Mouse (Mus musculus) megakaryocyte-erythroid progenitor cell, adult 5-6 weeks (primary cell): ENCODE data around the gene Gorasp2. TPM values are rescaled to one million over a fixed set of nuclear protein-coding genes. Genes with fewer than 3 reads are reported as not detected.

Experiments
- ATAC-seq: replicated peaks from 2 replicates; pipeline ENCODE4 v1.8.0; 2016; ENCODE audit warnings: mild to moderate bottlenecking, inconsistent platforms; ENCODE audit not compliant: severe bottlenecking, poor library complexity, low FRiP score, low TSS enrichment
- total RNA-seq, 2 experiments: library from RNA; stranded (forward) in 1 of 2; stranded (reverse) in 1 of 2; fragments of 200-1000, 215-1000 nt in 1 of 2; fragments of >200 nt in 1 of 2; fragmentation: Nextera tagmentation in 1 of 2; gene quantifications; 2 replicates each; pipeline ENCODE4 v1.2.3; 2014 to 2017

Gorasp2 gene
- total RNA-seq (2014; fragmentation: Nextera tagmentation) (59.4 and 78.4 TPM in 2 replicates), total RNA-seq (2017) (34.4 and 41.5 TPM in 2 replicates)

GRCm38 (mm10) chr2:70660887-70661714, at the start of gene Gorasp2:
Gorasp2 (plus strand) TSS chr2:70661576.
- ATAC-seq = peak; percentile 92

GRCm38 (mm10) chr2:70614745-70615351, 46.5 kb upstream of the Gorasp2 start:
- no peak for ATAC-seq

GRCm38 (mm10) chr2:70616076-70616475, 45.3 kb upstream of the Gorasp2 start:
- no peak for ATAC-seq

- no peak for ATAC-seq
Observed at GRCm38 (mm10) chr2:70616617-70617016, 44.8 kb upstream of the Gorasp2 start.

- no peak for ATAC-seq
Observed at GRCm38 (mm10) chr2:70619232-70619835, 42.0 kb upstream of the Gorasp2 start.

- 0 out of 2 replicates have a peak, but pooled peaks have one; percentile 34 for ATAC-seq
Observed at GRCm38 (mm10) chr2:70620225-70620624, 41.2 kb upstream of the Gorasp2 start.

- no peak for ATAC-seq
Observed at GRCm38 (mm10) chr2:70622244-70622643, 39.1 kb upstream of the Gorasp2 start.

- no peak for ATAC-seq
Observed at GRCm38 (mm10) chr2:70625761-70626160, 35.6 kb upstream of the Gorasp2 start.

- ATAC-seq = peak; percentile 46; the same call in 1 of the 2 replicates
Observed at GRCm38 (mm10) chr2:70628397-70628796, 33.0 kb upstream of the Gorasp2 start.

- ATAC-seq = peak; percentile 79
Observed at GRCm38 (mm10) chr2:70629339-70629761, 32.0 kb upstream of the Gorasp2 start.

- no peak for ATAC-seq
Observed at GRCm38 (mm10) chr2:70629921-70630320, 31.5 kb upstream of the Gorasp2 start.

- no peak for ATAC-seq
Observed at GRCm38 (mm10) chr2:70631321-70631720, 30.1 kb upstream of the Gorasp2 start.

GRCm38 (mm10) chr2:70632412-70632811, 29.0 kb upstream of the Gorasp2 start:
- no peak for ATAC-seq

GRCm38 (mm10) chr2:70634028-70634690, 27.2 kb upstream of the Gorasp2 start:
- ATAC-seq = no peak

GRCm38 (mm10) chr2:70640968-70641367, 20.4 kb upstream of the Gorasp2 start:
- no peak for ATAC-seq

- ATAC-seq = no peak
Observed at GRCm38 (mm10) chr2:70642971-70643565, 18.3 kb upstream of the Gorasp2 start.

- ATAC-seq = no peak
Observed at GRCm38 (mm10) chr2:70645266-70645780, 16.1 kb upstream of the Gorasp2 start.

GRCm38 (mm10) chr2:70647681-70648080, 13.7 kb upstream of the Gorasp2 start:
- ATAC-seq = no peak

GRCm38 (mm10) chr2:70648271-70648670, 13.1 kb upstream of the Gorasp2 start:
- ATAC-seq = no peak
